In the genomic region with DNA sequence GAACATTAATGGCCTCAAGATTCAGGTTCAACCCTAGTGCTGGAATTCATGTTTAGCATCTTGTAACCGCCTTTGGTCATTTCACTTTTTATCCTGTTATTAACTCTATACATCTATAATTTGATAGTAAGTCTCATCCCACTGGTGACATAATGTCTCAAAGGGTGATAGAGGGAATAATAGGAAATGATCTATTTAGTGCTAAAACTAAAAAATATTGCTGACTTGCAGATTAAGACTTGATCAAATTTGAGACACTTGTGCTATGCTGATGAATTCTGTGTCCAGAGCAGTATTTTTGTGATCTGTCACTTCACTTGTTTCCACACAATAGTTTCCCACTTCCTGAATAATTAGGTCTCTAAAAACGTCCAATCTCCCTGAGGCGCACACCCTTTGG, we compare ENCODE assay signal across 36 mouse cellular contexts. TPM values are rescaled to one million over a fixed set of nuclear protein-coding genes. Genes with fewer than 3 reads are reported as not detected.
"Had no signal": no experiment of that assay in that cellular context is flagged by ENCODE, and none has a peak within 500 bp of the region (broad histone marks: within the 10 kb centered on the region; RNA-seq: fewer than 3 reads in every experiment).

No protein-coding gene starts in this region.

- ATAC-seq: hindbrain, postnatal 0 days; intestine, embryonic 16.5 days had no signal

- H3K9me3 ChIP-seq: heart, embryonic 12.5 days; heart, embryonic 15.5 days; hindbrain, embryonic 13.5 days; hindbrain, embryonic 15.5 days; kidney, embryonic 15.5 days; limb, embryonic 12.5 days; liver, embryonic 13.5 days had no signal

- H3K36me3 ChIP-seq: liver, embryonic 13.5 days had no signal

- H3K27me3 ChIP-seq: heart, embryonic 12.5 days; heart, embryonic 15.5 days; hindbrain, embryonic 13.5 days; hindbrain, embryonic 15.5 days; kidney, embryonic 15.5 days; limb, embryonic 12.5 days; liver, embryonic 13.5 days had no signal

- H3K9ac ChIP-seq: heart, embryonic 12.5 days; heart, embryonic 15.5 days; hindbrain, embryonic 15.5 days; kidney, embryonic 15.5 days; limb, embryonic 12.5 days; liver, embryonic 13.5 days had no signal

- H3K4me2 ChIP-seq: heart, embryonic 12.5 days; heart, embryonic 15.5 days; hindbrain, embryonic 13.5 days; hindbrain, embryonic 15.5 days; kidney, embryonic 15.5 days; limb, embryonic 12.5 days; liver, embryonic 11.5 days; liver, embryonic 13.5 days had no signal

- H3K4me3 ChIP-seq: heart, adult 2 months; heart, embryonic 12.5 days; heart, embryonic 15.5 days; hindbrain, embryonic 13.5 days; hindbrain, embryonic 15.5 days; kidney, embryonic 15.5 days; limb, embryonic 12.5 days; liver, embryonic 13.5 days had no signal

- DNase-seq: gastrocnemius, postnatal 14 days; gastrocnemius, postnatal 36 days; heart, adult 11 months; heart, adult 2 months; heart, postnatal 14 days; heart, postnatal 36 days; kidney, adult 11 months; kidney, adult 9 months; kidney, postnatal 14 days; kidney, postnatal 36 days; layer of hippocampus, adult 9-11 months; layer of hippocampus, postnatal 36 days; left cerebral cortex, postnatal 4 days; liver; liver, embryonic 13.5 days had no signal

- H3K27ac ChIP-seq: heart, adult 2 months; heart, embryonic 15.5 days; hindbrain, embryonic 13.5 days; hindbrain, embryonic 15.5 days; hindbrain, postnatal 0 days; kidney, postnatal 0 days; limb, embryonic 12.5 days; liver, embryonic 13.5 days had no signal

- H3K4me1 ChIP-seq: limb, embryonic 12.5 days had no signal

RNA-seq across cellular contexts. Expression of a gene that starts 32.5 kb away (rescaled TPM):
- total RNA-seq: gastrocnemius, adult 18-20 months; gastrocnemius, adult 8-10 months; gastrocnemius, postnatal 14 days; gastrocnemius, postnatal 36 days; heart, adult 2 months; heart, postnatal 14 days; heart, postnatal 36 days; hematopoietic stem cell, adult 5-6 weeks; hindbrain, postnatal 0 days; layer of hippocampus, adult 18-20 months; layer of hippocampus, postnatal 14 days; layer of hippocampus, postnatal 36 days; left cerebral cortex, postnatal 4 days had no signal
- polyA plus RNA-seq: heart, adult 2 months; heart, embryonic 12.5 days; heart, embryonic 15.5 days; heart, postnatal 0 days; hindbrain, embryonic 11.5 days; hindbrain, embryonic 13.5 days; hindbrain, embryonic 15.5 days; hindbrain, postnatal 0 days; intestine, embryonic 14.5 days; intestine, embryonic 16.5 days; kidney, adult 2 months; kidney, embryonic 15.5 days; kidney, postnatal 0 days; large intestine, adult 2 months; limb, embryonic 12.5 days; limb, embryonic 14.5 days; liver, embryonic 11.5 days; liver, embryonic 13.5 days had no signal
